Mouse (Mus musculus): Measurements from ENCODE around the gene Gm28539. TPM values are rescaled to one million over a fixed set of nuclear protein-coding genes. Genes with fewer than 3 reads are reported as not detected.

Gene Gm28539
- polyA plus RNA-seq (2014; fragmentation: Nextera tagmentation; extraction: Ambion mirVana) = not detected in 2 replicates

- Histone ChIP-seq H3K27me3 (ENCODE audit: control insufficient read depth, insufficient read depth, low read length) (no peaks in the 10 kb centered on the region), H3K4me3 (ENCODE audit: control insufficient read depth in 1 of 2, insufficient read depth in 1 of 2, low read depth in 1 of 2, low read length in 2 of 2) (peak within 1 kb of the TSS; percentile 87 to 94), H3K9ac (ENCODE audit: low read length) (peak within 1 kb of the TSS; percentile 94), H3K9me3 (ENCODE audit: control insufficient read depth, low read length) (no peaks in the 10 kb centered on the region), H3K4me2 (ENCODE audit: low read length) (peak within 1 kb of the TSS; percentile 83), H3K36me3 (ENCODE audit: control insufficient read depth, insufficient read depth, low read length) (peaks cover 45% of the 10 kb centered on the region), H3K27ac (replicated peaks in 1 of 2; ENCODE audit: control insufficient read depth in 1 of 2, insufficient read depth in 1 of 2, low read depth in 2 of 2, low read length in 2 of 2) (peak within 1 kb of the TSS; percentile 28 to 66; a peak in 3 of 4 replicates), H3K4me1 (ENCODE audit: control insufficient read depth in 2 of 2, insufficient read depth in 2 of 2, low read length in 2 of 2) (peaks cover 0 to 6% of the 10 kb centered on the region in 2 experiments; a peak in 1 of 4 replicates)
- under 1% methylated on average over 45 of the region's 46 CpGs for WGBS
- ATAC-seq (ENCODE audit: insufficient number of reproducible peaks, insufficient read depth, low FRiP score, low read depth) = peak; percentile 91
These were observed at the start of gene Gm28539, which contains the start of gene 2510002D24Rik for GRCm38 (mm10) chr16:18836468-18837208. TSS of gene Gm28539 (plus strand) at chr16:18836584. TSS of gene 2510002D24Rik (plus strand) at chr16:18836578.

GRCm38 (mm10) chr16:18786652-18787051 lies 49.7 kb upstream of the Gm28539 start:
- H3K4me2 ChIP-seq (ENCODE audit: low read length) = no peak overlapping the region
- peaks cover 81% of the 10 kb centered on the region for H3K36me3 ChIP-seq (ENCODE audit: control insufficient read depth, insufficient read depth, low read length)
- no peak overlapping the region for H3K27ac ChIP-seq (replicated peaks in 1 of 2; ENCODE audit: control insufficient read depth in 1 of 2, insufficient read depth in 1 of 2, low read depth in 2 of 2, low read length in 2 of 2)
- no peaks in the 10 kb centered on the region for H3K27me3 ChIP-seq (ENCODE audit: control insufficient read depth, insufficient read depth, low read length)
- H3K9me3 ChIP-seq (ENCODE audit: control insufficient read depth, low read length) = no peaks in the 10 kb centered on the region
- H3K9ac ChIP-seq (ENCODE audit: low read length) = no peak overlapping the region
- WGBS = 94% methylated on average over 10 of the region's 10 CpGs
- H3K4me1 ChIP-seq (ENCODE audit: control insufficient read depth in 2 of 2, insufficient read depth in 2 of 2, low read length in 2 of 2) = no peaks in the 10 kb centered on the region
- H3K4me3 ChIP-seq (ENCODE audit: control insufficient read depth in 1 of 2, insufficient read depth in 1 of 2, low read depth in 1 of 2, low read length in 2 of 2) = no peak overlapping the region
- no peak for ATAC-seq (ENCODE audit: insufficient number of reproducible peaks, insufficient read depth, low FRiP score, low read depth)

DNA sequence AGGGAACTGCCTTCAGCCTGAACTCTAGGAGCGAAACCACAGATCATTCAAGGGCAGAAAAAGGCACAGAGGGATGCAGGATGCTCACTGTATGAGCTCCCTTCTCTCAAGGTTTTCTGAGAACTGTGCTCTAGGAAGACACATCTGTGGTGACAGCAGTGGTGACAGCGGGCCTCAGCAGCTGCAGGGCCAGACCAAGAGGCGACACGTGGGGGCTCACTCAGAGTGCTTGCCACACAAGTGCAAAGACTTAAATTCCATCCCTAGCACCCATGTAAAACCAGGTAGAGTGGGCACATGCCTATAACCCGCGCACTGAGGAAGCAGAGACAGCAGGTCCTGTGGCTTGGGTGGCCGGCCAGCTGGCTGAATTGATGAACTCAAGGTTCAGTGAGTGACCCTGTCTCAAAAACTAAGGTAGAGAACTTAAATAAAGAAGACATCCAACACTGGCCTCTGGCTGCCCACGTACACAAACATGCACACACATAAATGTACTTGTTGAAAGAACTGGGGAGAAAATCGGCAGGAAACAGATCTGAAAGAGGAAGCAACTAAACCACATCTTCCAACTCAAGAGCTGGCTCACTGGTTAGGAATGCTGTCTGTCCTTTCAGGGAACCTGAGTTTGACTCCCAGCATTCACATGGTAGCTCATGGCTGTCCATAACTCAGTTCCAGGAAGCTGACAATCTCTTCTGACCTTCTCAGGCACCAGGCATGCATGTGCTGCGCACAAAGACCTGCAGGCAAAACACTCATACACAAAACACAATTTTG lies 47.6 kb upstream of the Gm28539 start:
- Histone ChIP-seq H3K9ac (ENCODE audit: low read length) (no peak overlapping the region), H3K4me2 (ENCODE audit: low read length) (no peak overlapping the region), H3K4me1 (ENCODE audit: control insufficient read depth in 2 of 2, insufficient read depth in 2 of 2, low read length in 2 of 2) (no peaks in the 10 kb centered on the region), H3K9me3 (ENCODE audit: control insufficient read depth, low read length) (no peaks in the 10 kb centered on the region), H3K27me3 (ENCODE audit: control insufficient read depth, insufficient read depth, low read length) (no peaks in the 10 kb centered on the region), H3K4me3 (ENCODE audit: control insufficient read depth in 1 of 2, insufficient read depth in 1 of 2, low read depth in 1 of 2, low read length in 2 of 2) (no peak overlapping the region), H3K36me3 (ENCODE audit: control insufficient read depth, insufficient read depth, low read length) (peaks cover 83% of the 10 kb centered on the region), H3K27ac (replicated peaks in 1 of 2; ENCODE audit: control insufficient read depth in 1 of 2, insufficient read depth in 1 of 2, low read depth in 2 of 2, low read length in 2 of 2) (no peak overlapping the region)
- ATAC-seq (ENCODE audit: insufficient number of reproducible peaks, insufficient read depth, low FRiP score, low read depth) = no peak
- 76% methylated on average over 10 of the region's 10 CpGs for WGBS

DNA sequence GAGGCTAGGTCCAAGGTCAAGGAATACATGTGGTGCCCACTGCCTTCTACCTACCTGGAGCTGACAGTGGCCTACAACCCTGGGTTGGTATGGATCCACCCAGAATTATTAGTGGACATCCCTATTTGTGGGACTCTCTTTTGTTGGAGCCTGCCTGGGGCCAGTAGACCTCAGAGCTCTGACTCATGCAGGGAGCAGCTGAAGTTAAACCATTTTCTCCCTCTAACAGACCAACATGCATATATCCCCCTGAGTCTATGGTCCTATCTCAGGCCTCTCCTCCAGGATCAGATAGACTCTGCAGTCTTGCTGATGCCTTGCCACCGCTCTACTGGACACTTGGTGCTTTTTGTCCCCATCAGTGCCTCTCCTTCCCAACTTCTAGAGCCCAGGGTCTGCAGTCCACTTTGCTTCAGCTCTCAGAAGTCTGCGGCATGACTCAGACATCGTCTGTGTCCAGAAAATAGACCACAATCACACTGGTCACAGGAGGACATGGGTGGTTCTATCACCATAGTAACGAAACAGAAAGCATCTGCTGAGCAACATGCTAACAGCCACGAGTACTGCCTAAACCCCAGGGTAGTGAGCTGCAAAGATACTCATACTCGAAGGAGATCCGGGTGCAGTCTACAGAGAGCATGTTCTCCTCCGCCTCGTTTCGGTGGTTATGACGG lies 41.0 kb upstream of the Gm28539 start:
- H3K36me3 ChIP-seq (ENCODE audit: control insufficient read depth, insufficient read depth, low read length) = peaks cover 98% of the 10 kb centered on the region
- 88% methylated on average over 11 of the region's 11 CpGs for WGBS
- no peaks in the 10 kb centered on the region for H3K27me3 ChIP-seq (ENCODE audit: control insufficient read depth, insufficient read depth, low read length)
- no peak overlapping the region for H3K4me3 ChIP-seq (ENCODE audit: control insufficient read depth in 1 of 2, insufficient read depth in 1 of 2, low read depth in 1 of 2, low read length in 2 of 2)
- H3K27ac ChIP-seq (replicated peaks in 1 of 2; ENCODE audit: control insufficient read depth in 1 of 2, insufficient read depth in 1 of 2, low read depth in 2 of 2, low read length in 2 of 2) = no peak overlapping the region
- no peak overlapping the region for H3K9ac ChIP-seq (ENCODE audit: low read length)
- no peak overlapping the region for H3K4me2 ChIP-seq (ENCODE audit: low read length)
- H3K9me3 ChIP-seq (ENCODE audit: control insufficient read depth, low read length) = no peaks in the 10 kb centered on the region
- ATAC-seq (ENCODE audit: insufficient number of reproducible peaks, insufficient read depth, low FRiP score, low read depth) = no peak
- H3K4me1 ChIP-seq (ENCODE audit: control insufficient read depth in 2 of 2, insufficient read depth in 2 of 2, low read length in 2 of 2) = no peaks in the 10 kb centered on the region

DNA sequence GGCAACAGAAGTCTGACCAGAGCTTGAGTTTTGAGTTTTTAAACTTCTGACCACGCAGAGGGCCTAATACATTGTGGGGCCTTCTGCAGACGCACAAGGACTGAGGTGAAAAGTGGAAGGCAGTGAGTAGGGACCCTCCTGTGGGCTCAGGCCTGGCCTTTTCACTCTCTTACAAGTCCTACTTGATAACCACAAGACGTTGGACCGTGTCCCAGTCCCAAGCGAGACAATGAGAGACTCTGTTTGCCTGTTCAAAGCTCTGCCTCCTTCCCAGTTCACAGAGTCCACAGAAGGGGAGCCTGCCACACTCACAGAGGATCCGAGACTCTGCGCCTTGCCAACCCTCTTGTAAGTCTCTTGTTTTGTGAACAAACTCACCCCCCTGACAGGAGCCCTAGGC lies 39.7 kb upstream of the Gm28539 start:
- Histone ChIP-seq H3K9ac (ENCODE audit: low read length) (no peak overlapping the region), H3K4me3 (ENCODE audit: control insufficient read depth in 1 of 2, insufficient read depth in 1 of 2, low read depth in 1 of 2, low read length in 2 of 2) (no peak overlapping the region), H3K27me3 (ENCODE audit: control insufficient read depth, insufficient read depth, low read length) (no peaks in the 10 kb centered on the region), H3K27ac (replicated peaks in 1 of 2; ENCODE audit: control insufficient read depth in 1 of 2, insufficient read depth in 1 of 2, low read depth in 2 of 2, low read length in 2 of 2) (no peak overlapping the region), H3K4me1 (ENCODE audit: control insufficient read depth in 2 of 2, insufficient read depth in 2 of 2, low read length in 2 of 2) (no peaks in the 10 kb centered on the region), H3K4me2 (ENCODE audit: low read length) (no peak overlapping the region), H3K9me3 (ENCODE audit: control insufficient read depth, low read length) (no peaks in the 10 kb centered on the region), H3K36me3 (ENCODE audit: control insufficient read depth, insufficient read depth, low read length) (peaks cover 98% of the 10 kb centered on the region)
- 80% methylated on average over 7 of the region's 7 CpGs for WGBS
- no peak for ATAC-seq (ENCODE audit: insufficient number of reproducible peaks, insufficient read depth, low FRiP score, low read depth)

- H3K36me3 ChIP-seq (ENCODE audit: control insufficient read depth, insufficient read depth, low read length) = peaks cover 93% of the 10 kb centered on the region
- no peak for ATAC-seq (ENCODE audit: insufficient number of reproducible peaks, insufficient read depth, low FRiP score, low read depth)
- no peak overlapping the region for H3K9ac ChIP-seq (ENCODE audit: low read length)
- H3K9me3 ChIP-seq (ENCODE audit: control insufficient read depth, low read length) = no peaks in the 10 kb centered on the region
- no peaks in the 10 kb centered on the region for H3K27me3 ChIP-seq (ENCODE audit: control insufficient read depth, insufficient read depth, low read length)
- WGBS = 90% methylated on average over 5 of the region's 5 CpGs
- no peak overlapping the region for H3K27ac ChIP-seq (replicated peaks in 1 of 2; ENCODE audit: control insufficient read depth in 1 of 2, insufficient read depth in 1 of 2, low read depth in 2 of 2, low read length in 2 of 2)
- no peak overlapping the region for H3K4me2 ChIP-seq (ENCODE audit: low read length)
- no peaks in the 10 kb centered on the region for H3K4me1 ChIP-seq (ENCODE audit: control insufficient read depth in 2 of 2, insufficient read depth in 2 of 2, low read length in 2 of 2)
- H3K4me3 ChIP-seq (ENCODE audit: control insufficient read depth in 1 of 2, insufficient read depth in 1 of 2, low read depth in 1 of 2, low read length in 2 of 2) = no peak overlapping the region
These were observed 38.2 kb upstream of the Gm28539 start for GRCm38 (mm10) chr16:18798151-18798550.

- Histone ChIP-seq H3K36me3 (ENCODE audit: control insufficient read depth, insufficient read depth, low read length) (peaks cover 90% of the 10 kb centered on the region), H3K4me1 (ENCODE audit: control insufficient read depth in 2 of 2, insufficient read depth in 2 of 2, low read length in 2 of 2) (no peaks in the 10 kb centered on the region), H3K9ac (ENCODE audit: low read length) (no peak overlapping the region), H3K4me2 (ENCODE audit: low read length) (no peak overlapping the region), H3K4me3 (ENCODE audit: control insufficient read depth in 1 of 2, insufficient read depth in 1 of 2, low read depth in 1 of 2, low read length in 2 of 2) (no peak overlapping the region), H3K27ac (replicated peaks in 1 of 2; ENCODE audit: control insufficient read depth in 1 of 2, insufficient read depth in 1 of 2, low read depth in 2 of 2, low read length in 2 of 2) (no peak overlapping the region), H3K9me3 (ENCODE audit: control insufficient read depth, low read length) (no peaks in the 10 kb centered on the region), H3K27me3 (ENCODE audit: control insufficient read depth, insufficient read depth, low read length) (no peaks in the 10 kb centered on the region)
- no peak for ATAC-seq (ENCODE audit: insufficient number of reproducible peaks, insufficient read depth, low FRiP score, low read depth)
- 62% methylated on average over 2 of the region's 2 CpGs for WGBS
These were observed 37.5 kb upstream of the Gm28539 start for GRCm38 (mm10) chr16:18798841-18799240.
